Mouse (Mus musculus): Measurements from ENCODE around the gene Acoxl.

The Acoxl gene

GRCm38 (mm10) chr2:127838576-127838975, at the start of gene Acoxl:
Acoxl (plus strand) TSS chr2:127838876.
- no peak for DNase-seq

- no peak for DNase-seq
Observed at GRCm38 (mm10) chr2:127789138-127789537, 49.5 kb upstream of the Acoxl start.

- no peak for DNase-seq
Observed at GRCm38 (mm10) chr2:127789651-127790270, 48.9 kb upstream of the Acoxl start.

- DNase-seq, result peak; percentile 83
Observed at GRCm38 (mm10) chr2:127791919-127792603, 46.6 kb upstream of the Acoxl start, which contains the start of gene Mtln. Mtln (minus strand) TSS chr2:127792488.

- peak; percentile 90 for DNase-seq
Observed at GRCm38 (mm10) chr2:127831401-127832102, 7.1 kb upstream of the Acoxl start, which contains the start of gene Bub1. Bub1 (minus strand) TSS chr2:127831865.

- DNase-seq, result no peak
Observed at GRCm38 (mm10) chr2:127832103-127832832, 6.4 kb upstream of the Acoxl start.

- no peak for DNase-seq
Observed at GRCm38 (mm10) chr2:127832833-127833190, 5.9 kb upstream of the Acoxl start.

- DNase-seq, result no peak
Observed at GRCm38 (mm10) chr2:127839425-127839824, 749 bp downstream of the Acoxl start.

- no peak for DNase-seq
Observed at GRCm38 (mm10) chr2:127841402-127841801, 2.7 kb downstream of the Acoxl start.

GRCm38 (mm10) chr2:127842421-127842820, 3.7 kb downstream of the Acoxl start:
- no peak for DNase-seq

- DNase-seq, result no peak
Observed at GRCm38 (mm10) chr2:127845346-127845982, 6.8 kb downstream of the Acoxl start.

GRCm38 (mm10) chr2:127846008-127846407, 7.3 kb downstream of the Acoxl start:
- DNase-seq, result no peak

GRCm38 (mm10) chr2:127846571-127846970, 7.9 kb downstream of the Acoxl start:
- no peak for DNase-seq

GRCm38 (mm10) chr2:127850371-127850770, 11.7 kb downstream of the Acoxl start:
- DNase-seq, result no peak

- DNase-seq, result peak; percentile 82
Observed at GRCm38 (mm10) chr2:127854332-127854991, 15.8 kb downstream of the Acoxl start.

GRCm38 (mm10) chr2:127864381-127864780, 25.7 kb downstream of the Acoxl start:
- no peak for DNase-seq

- no peak for DNase-seq
Observed at GRCm38 (mm10) chr2:127881063-127881462, 42.4 kb downstream of the Acoxl start.

- peak; percentile 69 for DNase-seq
Observed at GRCm38 (mm10) chr2:127889432-127889831, 50.8 kb downstream of the Acoxl start.

GRCm38 (mm10) chr2:127889979-127890378, 51.3 kb downstream of the Acoxl start:
- DNase-seq, result no peak

GRCm38 (mm10) chr2:127890526-127890925, 51.9 kb downstream of the Acoxl start:
- DNase-seq, result no peak

- DNase-seq, result no peak
Observed at GRCm38 (mm10) chr2:127891056-127891455, 52.4 kb downstream of the Acoxl start.

- DNase-seq, result no peak
Observed at GRCm38 (mm10) chr2:127894890-127895289, 56.2 kb downstream of the Acoxl start.
